Mouse (Mus musculus): ENCODE data around the gene Atat1.

DNA sequence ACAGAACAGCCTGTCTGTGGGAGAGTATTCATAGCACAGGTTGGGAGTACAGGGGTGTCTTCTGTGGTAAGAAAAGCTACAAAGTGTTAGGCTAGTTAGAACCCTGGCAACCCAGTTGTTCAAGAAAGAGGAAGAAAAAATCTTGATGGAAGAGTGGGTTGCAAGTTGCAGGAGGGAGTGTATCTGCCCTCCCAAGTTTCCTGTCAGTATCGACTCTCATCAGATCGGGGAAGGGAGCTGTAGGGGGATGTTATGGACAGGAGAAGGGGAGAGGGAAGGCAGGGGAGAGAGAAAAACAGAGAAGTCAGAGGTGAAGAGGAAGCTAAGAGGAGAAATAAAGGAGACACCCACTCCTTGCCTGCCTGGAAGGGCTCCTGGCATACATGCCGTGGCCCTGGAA is 9.2 kb downstream of the Atat1 start:
- TF ChIP-seq POLR2A (IDR thresholded peaks at IDR 0.05; ENCODE audit: borderline replicate concordance, insufficient read depth, low read length), result no peak
- TF ChIP-seq CTCF (IDR thresholded peaks at IDR 0.05; ENCODE audit: borderline replicate concordance, insufficient read depth, low read depth, low read length), result no peak

Measured in cerebellum, adult 2 months (tissue).